ENCODE assay signal across 8 mouse cellular contexts in the genomic region with DNA sequence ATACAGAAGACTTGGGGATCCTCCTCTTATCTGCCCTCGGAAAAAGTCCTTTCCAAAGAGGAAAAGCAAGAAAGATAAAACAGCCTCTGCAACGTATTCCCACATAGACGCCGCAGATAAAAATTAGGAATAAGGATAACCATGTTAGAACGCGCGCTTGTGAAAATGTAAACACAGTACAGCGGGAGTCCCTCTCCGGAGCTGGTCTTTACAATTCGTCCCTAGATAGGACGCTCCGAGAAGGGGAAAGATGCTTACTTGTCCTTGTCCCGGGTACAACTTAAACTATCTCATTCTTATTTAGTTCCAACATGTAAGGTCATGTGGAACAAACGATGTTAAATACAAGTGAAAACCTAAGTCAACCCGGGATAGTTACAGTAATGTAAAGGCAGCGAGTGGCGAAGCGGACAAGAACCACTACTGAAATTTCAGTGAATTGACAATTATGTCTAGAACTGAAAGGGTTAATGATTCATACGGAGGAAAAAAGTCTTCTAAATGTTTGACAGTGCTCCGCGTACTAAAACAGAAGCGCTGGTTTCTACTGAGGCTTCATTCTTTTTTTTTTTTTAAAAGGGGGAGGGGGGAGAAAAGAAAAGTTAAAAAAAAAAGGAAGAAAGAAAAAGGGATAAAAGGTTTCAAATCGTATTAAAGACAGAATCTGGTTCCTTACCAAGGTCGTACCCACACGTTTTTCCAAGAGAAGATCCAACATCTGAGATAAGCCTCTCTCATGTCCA.
DNase-seq lines count a peak whose midpoint lies in the region; ATAC-seq and TF ChIP-seq lines count a peak whose summit lies in the region.

No protein-coding gene starts in this region.

- H3K4me2 ChIP-seq in heart, embryonic 12.5 days = peak overlapping the region; percentile 98
- peak overlapping the region; percentile 91 for H3K4me2 ChIP-seq in liver, embryonic 15.5 days

- no peak for ATAC-seq in heart, embryonic 12.5 days (ENCODE audit: insufficient number of reproducible peaks, low FRiP score)
- no peak for ATAC-seq in liver, embryonic 15.5 days (ENCODE audit: insufficient read depth)

- H3K4me1 ChIP-seq in E14TG2a.4 (replicated peaks; ENCODE audit: low read depth, low read length) = peaks cover 73% of the 10 kb centered on the region
- peaks cover 14% of the 10 kb centered on the region; the same call in 1 of the 2 replicates for H3K4me1 ChIP-seq in heart, embryonic 12.5 days (replicated peaks)
- H3K4me1 ChIP-seq in liver, embryonic 15.5 days (replicated peaks) = peaks cover 33% of the 10 kb centered on the region

- H3K36me3 ChIP-seq in E14TG2a.4 (ENCODE audit: insufficient read depth, low read length) = peaks cover 14% of the 10 kb centered on the region
- H3K36me3 ChIP-seq in heart, embryonic 12.5 days = no peaks in the 10 kb centered on the region
- no peaks in the 10 kb centered on the region for H3K36me3 ChIP-seq in liver, embryonic 15.5 days (replicated peaks)

- H3K9ac ChIP-seq in heart, embryonic 12.5 days = peak overlapping the region; percentile 66; the same call in 1 of the 2 replicates
- peak overlapping the region; percentile 50; the same call in 1 of the 2 replicates for H3K9ac ChIP-seq in liver, embryonic 15.5 days

- intact Hi-C loops in gastrocnemius, adult 2 months (cut with DNase I) = loop anchor here (5.0 kb wide), 4 partner anchors 69 to 589 kb away; a partner anchor contains a TSS
- intact Hi-C loops in gastrocnemius, postnatal 14 days (cut with DNase I; ENCODE audit: low total_unique reads) = no loop called here

- WGBS in heart, embryonic 12.5 days = under 1% methylated on average over 25 of the region's 25 CpGs
- under 1% methylated on average over 25 of the region's 25 CpGs for WGBS in liver, embryonic 15.5 days (ENCODE audit: insufficient replicate concordance)

- H3K9me3 ChIP-seq in E14TG2a.4 (ENCODE audit: low read length) = no peaks in the 10 kb centered on the region
- no peaks in the 10 kb centered on the region for H3K9me3 ChIP-seq in heart, embryonic 12.5 days (replicated peaks)
- H3K9me3 ChIP-seq in liver, embryonic 15.5 days (replicated peaks) = no peaks in the 10 kb centered on the region

- peaks cover 24% of the 10 kb centered on the region for H3K27me3 ChIP-seq in E14TG2a.4 (ENCODE audit: insufficient read depth, low read length)
- H3K27me3 ChIP-seq in heart, embryonic 12.5 days (replicated peaks) = peaks cover 36% of the 10 kb centered on the region
- H3K27me3 ChIP-seq in liver, embryonic 15.5 days = peaks cover 48% of the 10 kb centered on the region

- no peak for TF ChIP-seq CTCF in gastrocnemius, adult 2 months (IDR thresholded peaks at IDR 0.05)
- TF ChIP-seq CTCF in E14TG2a.4 (conservative IDR thresholded peaks at IDR 0.05; ENCODE audit: low read length) = no peak

- DNase-seq in gastrocnemius, adult 2 months = no peak
- DNase-seq in gastrocnemius, postnatal 14 days = no peak
- DNase-seq in frontal cortex, postnatal 36 days (ENCODE audit: low spot score in 2 of 2) = no peak
- DNase-seq in thymus, postnatal 0 days (ENCODE audit: low spot score) = no peak
- no peak for DNase-seq in layer of hippocampus, adult 9-10 months (ENCODE audit: low spot score)

- H3K4me3 ChIP-seq in gastrocnemius, adult 2 months = peak overlapping the region; percentile 86
- peak overlapping the region; percentile 83 for H3K4me3 ChIP-seq in E14TG2a.4 (replicated peaks; ENCODE audit: low read length)
- H3K4me3 ChIP-seq in heart, embryonic 12.5 days = peak overlapping the region; percentile 70
- H3K4me3 ChIP-seq in liver, embryonic 15.5 days (replicated peaks) = peak overlapping the region; percentile 64

- peak overlapping the region; percentile 67 for H3K27ac ChIP-seq in gastrocnemius, adult 2 months
- H3K27ac ChIP-seq in heart, embryonic 12.5 days (ENCODE audit: poor library complexity, severe bottlenecking) = no peak overlapping the region
- H3K27ac ChIP-seq in liver, embryonic 15.5 days (replicated peaks) = no peak overlapping the region
